Mouse (Mus musculus): ENCODE measurements around the gene Tmem246. TPM values are rescaled to one million over a fixed set of nuclear protein-coding genes. Genes with fewer than 3 reads are reported as not detected.

The Tmem246 gene
- polyA plus RNA-seq (2012; ENCODE audit: low replicate concordance): 0.62 TPM in 1 of 2 replicates, not detected in the other

GRCm38 (mm10) chr4:49597183-49598100 lies at the start of gene Tmem246:
Gene Tmem246 (minus strand): TSS chr4:49597876.

GRCm38 (mm10) chr4:49631319-49632138 lies 33.9 kb upstream of the Tmem246 start, which contains the start of gene Rnf20:
Gene Rnf20 (plus strand): TSS chr4:49632006.

GRCm38 (mm10) chr4:49549383-49549782 lies 48.3 kb downstream of the Tmem246 start, which contains the start of gene Aldob:
Gene Aldob (minus strand): TSS chr4:49549546.

Other genes with a start within 250 kb of the Tmem246 start
- gene Acnat2, start 189.7 kb downstream of the Tmem246 start, polyA plus RNA-seq (2012; ENCODE audit: low replicate concordance): not detected in 2 replicates
- gene Acnat1, start 124.0 kb downstream of the Tmem246 start, polyA plus RNA-seq (2012; ENCODE audit: low replicate concordance): 0.15 TPM in 1 of 2 replicates, not detected in the other
- not detected in 2 replicates for gene Baat, start 91.3 kb downstream of the Tmem246 start, polyA plus RNA-seq (2012; ENCODE audit: low replicate concordance)
- 0.83 and 2.4 TPM in 2 replicates for gene Mrpl50, start 76.8 kb downstream of the Tmem246 start, polyA plus RNA-seq (2012; ENCODE audit: low replicate concordance)
- gene Zfp189, start 76.7 kb downstream of the Tmem246 start, polyA plus RNA-seq (2012; ENCODE audit: low replicate concordance): 1.2 and 1.6 TPM in 2 replicates
- gene Aldob, start 48.3 kb downstream of the Tmem246 start, polyA plus RNA-seq (2012; ENCODE audit: low replicate concordance): not detected in 2 replicates
- 32.6 and 58.2 TPM in 2 replicates for gene Rnf20, start 34.1 kb upstream of the Tmem246 start, polyA plus RNA-seq (2012; ENCODE audit: low replicate concordance)
- not detected in 2 replicates for gene Ppp3r2, start 84.1 kb upstream of the Tmem246 start, polyA plus RNA-seq (2012; ENCODE audit: low replicate concordance)
- gene Grin3a, start 247.9 kb upstream of the Tmem246 start, polyA plus RNA-seq (2012; ENCODE audit: low replicate concordance): not detected in 2 replicates

All from hematopoietic multipotent progenitor cell, adult 10-12 weeks (in vitro differentiated cells).